Mouse (Mus musculus) embryonic stem cell, embryonic (primary cell): ENCODE measurements around the gene Aig1.

Source experiments
- CTCF ChIA-PET, 4 experiments: fragments of 300-600 bp in 2 of 4; fragments of 350-600 bp in 2 of 4; sonication (Branson Sonifier 250); formaldehyde crosslinking; loops; one replicate each; lab custom pipeline; 2022; ENCODE audit warnings: inconsistent platforms in 2 of 4; lab: Charles Lee
- POLR2A ChIA-PET, 4 experiments: fragments of 300-600 bp in 2 of 4; fragments of 350-600 bp in 2 of 4; sonication (Branson Sonifier 250); formaldehyde crosslinking; loops; one replicate each; lab custom pipeline; 2022; ENCODE audit warnings: antibody characterized with exemption in 4 of 4, inconsistent platforms in 1 of 4; lab: Charles Lee

Gene Aig1

GRCm38 (mm10) chr10:13861115-13861909 is 7.5 kb downstream of the Aig1 start:
- POLR2A ChIA-PET = interaction anchor here in 2 of 4 experiments (0.5 to 1.3 kb wide), 20 partner anchors 8 to 837 kb away, joined by 3 to 8 read pairs (median 3); no protein-coding TSS in a partner anchor
- CTCF ChIA-PET = no interaction called here

DNA sequence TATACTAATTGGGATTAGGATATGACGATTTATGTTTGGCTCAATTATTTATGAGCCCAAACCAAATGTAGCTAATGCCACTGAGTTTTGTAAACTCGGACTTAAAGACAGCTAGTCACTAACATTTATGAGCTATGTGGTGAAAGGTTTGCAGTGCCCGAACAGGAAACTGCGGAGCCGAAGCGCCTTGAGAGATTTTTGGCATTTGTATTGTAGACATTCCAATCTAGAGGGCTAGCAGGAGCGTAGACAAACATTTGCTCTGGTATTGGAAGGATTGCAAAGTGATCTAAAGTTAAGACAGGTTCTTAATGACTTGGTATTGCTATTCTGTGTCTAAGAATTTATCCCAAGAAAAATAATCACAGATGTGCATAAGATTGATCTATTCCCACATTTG is 12.3 kb downstream of the Aig1 start:
- ChIA-PET POLR2A (no interaction called here), CTCF (interaction anchor here in 1 of 4 experiments (0.8 kb wide), 1 partner anchor 379 kb away, joined by 9 read pairs; no protein-coding TSS in a partner anchor)

DNA sequence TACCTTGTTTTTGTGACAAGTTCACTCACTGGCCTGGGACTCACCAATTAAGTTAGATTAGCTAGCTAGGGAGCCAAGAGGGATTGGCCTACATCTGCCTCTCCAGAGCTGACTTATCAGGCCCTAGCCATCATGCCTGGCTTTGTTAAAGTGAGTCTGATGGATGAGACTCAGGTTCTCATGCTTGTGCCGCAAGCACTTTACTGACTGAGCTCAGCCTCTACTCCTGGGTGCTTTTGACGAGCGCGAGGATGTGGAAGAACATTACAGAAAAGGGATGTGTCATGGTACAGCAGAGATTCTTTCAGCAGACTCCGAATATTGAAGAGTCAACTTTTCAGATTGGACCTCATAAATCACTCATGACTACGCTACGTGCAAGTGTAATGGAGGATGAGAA is 12.8 kb downstream of the Aig1 start:
- POLR2A ChIA-PET = no interaction called here
- CTCF ChIA-PET = interaction anchor here in 1 of 4 experiments (0.8 kb wide), 1 partner anchor 379 kb away, joined by 9 read pairs; no protein-coding TSS in a partner anchor

DNA sequence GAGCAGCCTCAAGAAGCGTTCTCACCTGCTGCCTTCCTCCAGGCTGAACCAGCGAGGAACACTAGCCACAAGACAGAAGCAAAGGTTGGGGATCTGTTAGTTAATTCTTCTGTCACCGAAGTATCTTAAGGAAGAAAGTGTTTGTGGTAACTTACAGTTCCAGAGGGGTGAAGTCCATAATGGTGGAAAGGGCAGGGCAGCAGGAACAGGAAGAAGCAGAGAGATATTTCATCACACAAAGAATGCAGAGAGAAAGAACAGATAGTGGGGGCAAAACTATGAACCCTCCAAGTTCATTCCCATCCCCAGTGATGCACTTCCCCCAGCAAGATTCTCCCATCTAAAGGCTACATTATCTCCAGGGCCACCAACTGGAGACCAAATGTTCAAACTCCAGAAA is 13.7 kb downstream of the Aig1 start:
- CTCF ChIA-PET = no interaction called here
- POLR2A ChIA-PET = no interaction called here

DNA sequence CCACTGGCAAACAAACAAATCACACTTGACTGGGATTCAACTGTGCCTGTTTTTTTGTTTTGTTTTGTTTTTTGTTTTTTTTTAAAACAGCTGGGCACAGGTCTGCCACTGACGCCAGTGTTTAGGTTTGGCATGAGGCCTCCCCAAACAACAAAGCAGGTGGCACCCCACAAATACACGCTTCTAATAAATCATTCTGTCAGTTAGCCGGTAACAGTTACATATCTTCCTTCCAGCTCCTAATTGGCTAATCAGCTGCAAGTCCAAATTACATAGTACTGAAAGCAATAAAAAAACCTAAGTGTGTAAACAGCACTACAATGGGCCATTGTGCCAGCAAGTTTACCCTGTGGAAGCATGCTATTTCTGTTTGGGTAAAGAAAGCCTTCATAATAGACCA is 18.7 kb downstream of the Aig1 start:
- POLR2A ChIA-PET = interaction anchor here in 1 of 4 experiments (1.1 kb wide), 1 partner anchor 11 kb away, joined by 4 read pairs; no protein-coding TSS in a partner anchor
- CTCF ChIA-PET = no interaction called here

- CTCF ChIA-PET = interaction anchor here in 1 of 4 experiments (0.9 kb wide), 1 partner anchor 11 kb away, joined by 5 read pairs; no protein-coding TSS in a partner anchor
- POLR2A ChIA-PET = no interaction called here
Measured at GRCm38 (mm10) chr10:13849205-13849604, 19.6 kb downstream of the Aig1 start.

DNA sequence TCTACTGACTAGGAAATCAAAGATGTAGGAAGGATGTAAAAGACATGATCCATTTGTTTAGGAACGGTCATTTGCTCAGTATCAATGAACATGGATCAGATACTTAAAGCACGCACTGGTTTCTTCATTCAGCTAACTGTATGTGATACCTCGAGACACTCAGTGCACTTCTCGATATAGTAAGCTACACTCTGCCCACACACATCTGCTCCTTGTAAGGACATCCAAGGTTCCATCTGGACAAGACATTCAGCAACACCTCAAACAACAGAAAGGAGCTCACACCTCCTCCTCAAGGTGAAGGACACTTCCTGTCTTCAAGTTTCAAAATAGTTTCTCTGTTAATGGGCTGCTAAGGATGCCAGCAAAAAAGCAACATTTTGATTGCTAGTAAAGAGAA is 23.9 kb downstream of the Aig1 start:
- POLR2A ChIA-PET = interaction anchor here in 1 of 4 experiments (0.6 kb wide), 1 partner anchor 170 kb away, joined by 3 read pairs; no protein-coding TSS in a partner anchor

GRCm38 (mm10) chr10:13843746-13844145 is 25.0 kb downstream of the Aig1 start:
- ChIA-PET CTCF (interaction anchor here in 2 of 4 experiments (0.6 to 0.7 kb wide), 2 partner anchors 89 to 353 kb away, joined by 3 to 15 read pairs; no protein-coding TSS in a partner anchor), POLR2A (no interaction called here)

More for the DNA sequence above, 23.9 kb downstream of the Aig1 start:
- CTCF ChIA-PET = no interaction called here

DNA sequence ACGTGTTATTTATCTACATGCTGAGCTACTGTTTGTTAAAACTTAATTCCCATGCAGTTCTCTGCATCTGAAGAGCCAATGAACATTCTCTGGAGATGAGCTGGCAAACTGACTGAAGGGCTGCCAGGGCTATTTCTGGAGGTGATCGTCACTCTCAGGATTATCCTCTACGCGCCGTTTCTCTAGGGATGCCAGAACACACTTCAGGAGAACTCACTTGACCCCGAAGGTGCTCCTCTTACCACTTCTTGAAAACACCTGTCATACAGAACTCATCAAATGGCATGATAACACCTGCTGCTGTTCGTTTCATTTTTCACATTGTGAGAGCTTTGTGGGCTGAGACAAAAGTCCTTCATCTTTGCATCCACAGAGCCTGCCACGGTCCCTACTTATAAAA is 25.9 kb downstream of the Aig1 start:
- POLR2A ChIA-PET = no interaction called here
- CTCF ChIA-PET = no interaction called here

- ChIA-PET POLR2A (interaction anchor here in 1 of 4 experiments (1.8 kb wide), 1 partner anchor 23 kb away, joined by 8 read pairs; no protein-coding TSS in a partner anchor), CTCF (interaction anchor here in 1 of 4 experiments (0.7 kb wide), 1 partner anchor 10 kb away, joined by 5 read pairs; no protein-coding TSS in a partner anchor)
Measured at GRCm38 (mm10) chr10:13838511-13839126, 30.2 kb downstream of the Aig1 start.

DNA sequence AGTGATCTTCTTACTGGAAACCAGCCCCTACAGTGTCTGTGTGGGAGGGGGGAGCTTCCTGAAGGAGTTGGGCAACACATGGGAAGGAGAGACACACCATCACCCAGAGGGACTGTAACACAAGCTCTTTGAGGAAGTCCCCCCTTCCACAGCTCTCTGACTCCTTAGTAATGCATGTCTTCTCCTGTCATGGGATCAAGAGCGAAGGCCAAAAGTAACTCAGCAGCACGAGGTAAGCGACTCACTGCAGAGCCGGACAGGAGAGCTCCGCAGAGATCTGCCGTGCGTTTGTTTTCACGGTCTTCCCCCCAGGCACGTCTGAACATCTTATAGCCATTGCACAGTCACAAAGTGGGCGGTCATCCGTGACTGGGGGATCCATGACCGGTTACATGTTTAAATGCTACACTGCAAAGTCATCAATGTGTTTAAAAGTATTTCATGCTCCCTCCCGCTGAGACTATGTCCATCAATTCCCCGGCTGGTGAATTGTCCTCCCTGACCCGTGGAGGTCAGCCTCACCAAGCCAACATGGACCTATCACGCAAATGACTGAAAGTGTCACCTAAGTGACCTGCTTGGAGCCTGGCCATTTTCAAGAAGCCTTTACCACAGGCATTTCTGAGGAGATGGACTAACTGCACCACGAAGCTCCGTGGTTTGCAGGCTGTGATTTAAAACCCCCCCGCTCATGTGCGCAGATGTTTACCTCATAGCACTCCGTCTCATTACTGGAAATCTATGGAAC is 30.9 kb downstream of the Aig1 start:
- ChIA-PET POLR2A (interaction anchor here in 1 of 4 experiments (1.8 kb wide), 1 partner anchor 23 kb away, joined by 8 read pairs; no protein-coding TSS in a partner anchor), CTCF (interaction anchor here in 1 of 4 experiments (0.7 kb wide), 1 partner anchor 11 kb away, joined by 5 read pairs; no protein-coding TSS in a partner anchor)

- CTCF ChIA-PET = no interaction called here
- POLR2A ChIA-PET = no interaction called here
Measured at GRCm38 (mm10) chr10:13836956-13837355, 31.8 kb downstream of the Aig1 start.

DNA sequence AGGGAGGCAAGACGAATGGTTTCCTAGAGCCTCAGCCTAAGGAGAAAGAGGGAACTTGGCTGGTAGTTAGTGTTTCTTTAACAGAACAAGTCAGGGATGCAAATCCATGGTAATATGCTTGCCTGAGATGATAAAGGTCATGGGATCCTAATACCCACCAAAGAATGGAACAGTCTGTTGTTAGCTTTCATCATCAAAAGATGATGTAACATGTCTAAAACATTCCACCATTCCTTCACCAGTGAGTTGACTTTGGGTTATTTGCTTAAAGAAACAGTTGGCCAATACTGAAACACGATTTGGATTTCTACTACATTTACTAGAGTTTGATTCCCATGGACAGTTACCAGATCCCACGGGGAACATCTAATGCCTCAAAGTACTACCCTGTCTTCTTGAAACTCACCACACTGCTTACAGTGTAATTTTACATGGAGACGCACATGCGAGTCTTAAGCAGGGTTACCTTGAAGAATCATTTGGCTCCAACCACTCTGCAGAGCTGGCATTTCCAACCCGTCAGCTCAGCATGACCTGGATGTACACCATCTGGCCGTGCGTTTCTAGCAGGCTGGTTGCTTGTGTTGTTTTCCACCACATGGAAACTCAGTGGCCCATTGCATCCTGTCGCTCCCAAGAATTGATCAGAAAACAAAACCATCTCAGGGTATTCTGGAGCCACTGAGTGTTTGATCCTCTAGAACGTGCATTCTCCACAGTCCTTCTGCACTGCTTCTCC is 32.9 kb downstream of the Aig1 start:
- POLR2A ChIA-PET = no interaction called here

DNA sequence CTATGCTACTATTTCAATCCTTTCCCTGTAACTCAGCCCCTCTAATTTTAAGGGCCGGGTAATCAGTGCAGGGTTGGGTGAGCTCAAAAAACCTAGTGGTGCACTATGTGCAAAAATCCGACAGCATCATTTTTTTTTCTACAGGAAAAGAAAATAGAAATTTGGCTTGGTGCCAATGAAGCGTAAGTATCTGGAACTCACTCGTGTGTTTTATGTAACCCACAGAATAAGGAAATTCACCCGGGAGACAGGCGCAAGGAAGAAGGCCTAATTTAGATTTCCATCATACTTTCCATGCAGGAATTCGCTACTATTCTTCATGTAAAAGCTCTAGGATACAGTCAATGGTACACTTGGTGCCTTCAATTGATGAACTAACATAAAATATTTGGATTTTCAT is 34.7 kb downstream of the Aig1 start:
- POLR2A ChIA-PET = no interaction called here
- CTCF ChIA-PET = no interaction called here

More for the DNA sequence above, 32.9 kb downstream of the Aig1 start:
- CTCF ChIA-PET = interaction anchor here in 1 of 4 experiments (0.6 kb wide), 1 partner anchor 39 kb away, joined by 4 read pairs; no protein-coding TSS in a partner anchor

GRCm38 (mm10) chr10:13833066-13833566 is 35.7 kb downstream of the Aig1 start:
- ChIA-PET CTCF (no interaction called here), POLR2A (interaction anchor here in 1 of 4 experiments (0.5 kb wide), 1 partner anchor 275 kb away, joined by 3 read pairs; no protein-coding TSS in a partner anchor)

- POLR2A ChIA-PET = interaction anchor here in 1 of 4 experiments (0.5 kb wide), 1 partner anchor 275 kb away, joined by 3 read pairs; no protein-coding TSS in a partner anchor
- CTCF ChIA-PET = no interaction called here
Measured at GRCm38 (mm10) chr10:13832546-13833033, 36.2 kb downstream of the Aig1 start.

DNA sequence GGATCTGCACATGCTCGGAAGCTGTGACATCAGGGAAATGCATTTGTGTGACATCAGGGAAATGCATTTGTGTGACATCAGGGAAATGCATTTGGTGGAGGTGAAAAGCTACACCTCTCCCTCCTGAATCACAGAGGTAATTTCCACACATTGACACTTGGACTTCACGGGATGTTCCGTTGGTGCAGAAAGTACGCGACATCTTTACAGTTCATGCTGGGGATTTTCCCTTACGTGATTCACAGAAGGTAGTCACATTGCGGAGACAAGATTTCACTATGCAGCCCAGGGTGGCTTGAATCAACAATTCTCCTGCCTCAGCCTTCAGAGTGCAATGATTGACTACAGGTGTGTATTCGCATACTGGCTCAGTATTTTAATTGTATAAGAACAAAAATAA is 41.6 kb downstream of the Aig1 start:
- ChIA-PET POLR2A (no interaction called here), CTCF (no interaction called here)
